Mouse (Mus musculus): Measurements from ENCODE around the gene Usp43. TPM values are rescaled to one million over a fixed set of nuclear protein-coding genes. Genes with fewer than 3 reads are reported as not detected.

Usp43 gene
- total and polyA plus RNA-seq, 3 experiments, result not detected

GRCm38 (mm10) chr11:67805538-67805937 is 116.4 kb downstream of the Usp43 start:
- TF ChIP-seq E2F4 (IDR thresholded peaks at IDR 0.05; ENCODE audit: insufficient replicate concordance, low read depth, low read length), result no peak
- TF ChIP-seq CTCF (conservative IDR thresholded peaks at IDR 0.05 in 1 of 2, IDR thresholded peaks at IDR 0.05 in 1 of 2; ENCODE audit: low read depth in 2 of 2, low read length in 2 of 2), result peak in 1 of 2 experiments; percentile 36; a peak in 2 of 4 replicates
- TF ChIP-seq KAT2A (IDR thresholded peaks at IDR 0.05; ENCODE audit: insufficient replicate concordance, low read length), result no peak
- H3K4me2 ChIP-seq (ENCODE audit: insufficient read depth, low read depth, poor library complexity, severe bottlenecking), result no peak overlapping the region
- H3K27ac ChIP-seq (ENCODE audit: insufficient read depth, low read depth), result no peak overlapping the region
- dilution Hi-C loops (cut with MboI; ENCODE audit: extremely low pct_ligation_motif_present, extremely low pct_unique_long_range_greater_than_20kb, low sequenced_read_pairs), result no loop called here
- DNase-seq (ENCODE audit: extremely low read depth), result peak; percentile 9
- H3K4me3 ChIP-seq (replicated peaks in 1 of 3; ENCODE audit: low read depth in 2 of 3, low read length in 2 of 3, poor library complexity in 1 of 3), result no peak overlapping the region
- in situ Hi-C loops (cut with MboI; ENCODE audit: low pct_ligation_motif_present, low pct_unique_long_range_greater_than_20kb, low sequenced_read_pairs), result no loop called here
- peaks cover 26% of the 10 kb centered on the region for H3K27me3 ChIP-seq (replicated peaks)
- no peaks in the 10 kb centered on the region for H3K36me3 ChIP-seq (replicated peaks in 1 of 2; ENCODE audit: control insufficient read depth in 1 of 2, insufficient read depth in 1 of 2, low read length in 1 of 2)
- H3K4me1 ChIP-seq (ENCODE audit: control insufficient read depth in 1 of 2, insufficient read depth in 2 of 2), result no peaks in the 10 kb centered on the region
- H3K79me2 ChIP-seq (replicated peaks; ENCODE audit: control insufficient read depth, extremely low read depth, insufficient read depth, poor library complexity, severe bottlenecking), result no peaks in the 10 kb centered on the region
- H3K9ac ChIP-seq (ENCODE audit: insufficient read depth, low read depth), result no peak overlapping the region
- H3K9me3 ChIP-seq (replicated peaks; ENCODE audit: low read length), result peaks cover 2% of the 10 kb centered on the region

Other genes with a start within 250 kb of the Usp43 start
- not detected in 2 replicates for gene Rcvrn, start 226.8 kb downstream of the Usp43 start, total RNA-seq (2012; rRNA removed)
- gene Rcvrn, start 226.8 kb downstream of the Usp43 start, total RNA-seq (2014; rRNA removed), result not detected in 2 replicates
- not detected in 2 replicates for gene Rcvrn, start 226.8 kb downstream of the Usp43 start, polyA plus RNA-seq (2012; ENCODE audit: insufficient read length, low read depth)
- 0.04 TPM in 2 replicates for gene Glp2r, start 151.0 kb downstream of the Usp43 start, total RNA-seq (2012; rRNA removed)
- gene Glp2r, start 151.0 kb downstream of the Usp43 start, total RNA-seq (2014; rRNA removed), result 0.04 and 0.09 TPM in 2 replicates
- gene Glp2r, start 151.0 kb downstream of the Usp43 start, polyA plus RNA-seq (2012; ENCODE audit: insufficient read length, low read depth), result 0.07 TPM in 1 of 2 replicates, not detected in the other
- not detected in 2 replicates for gene Gsg1l2, start 147.5 kb downstream of the Usp43 start, total RNA-seq (2012; rRNA removed)
- not detected in 2 replicates for gene Gsg1l2, start 147.5 kb downstream of the Usp43 start, total RNA-seq (2014; rRNA removed)
- gene Gsg1l2, start 147.5 kb downstream of the Usp43 start, polyA plus RNA-seq (2012; ENCODE audit: insufficient read length, low read depth), result not detected in 2 replicates
- gene Dhrs7c, start 124.0 kb downstream of the Usp43 start, total RNA-seq (2012; rRNA removed), result not detected in 2 replicates
- not detected in 2 replicates for gene Dhrs7c, start 124.0 kb downstream of the Usp43 start, total RNA-seq (2014; rRNA removed)
- not detected in 2 replicates for gene Dhrs7c, start 124.0 kb downstream of the Usp43 start, polyA plus RNA-seq (2012; ENCODE audit: insufficient read length, low read depth)
- not detected in 2 replicates for gene Cfap52, start 43.5 kb upstream of the Usp43 start, total RNA-seq (2012; rRNA removed)
- not detected in 2 replicates for gene Cfap52, start 43.5 kb upstream of the Usp43 start, total RNA-seq (2014; rRNA removed)
- gene Cfap52, start 43.5 kb upstream of the Usp43 start, polyA plus RNA-seq (2012; ENCODE audit: insufficient read length, low read depth), result 0.20 TPM in 1 of 2 replicates, not detected in the other
- 33.5 and 35.2 TPM in 2 replicates for gene Stx8, start 44.0 kb upstream of the Usp43 start, total RNA-seq (2012; rRNA removed)
- 31.8 and 39.2 TPM in 2 replicates for gene Stx8, start 44.0 kb upstream of the Usp43 start, total RNA-seq (2014; rRNA removed)
- 57.9 and 61.3 TPM in 2 replicates for gene Stx8, start 44.0 kb upstream of the Usp43 start, polyA plus RNA-seq (2012; ENCODE audit: insufficient read length, low read depth)